Mouse (Mus musculus) kidney, embryonic 15.5 days (tissue): ENCODE measurements at regions not wholly inside any gene's neighbourhood (a gene's known extent, or its start where the extent isn't known, plus 50 kb on each side); places are given as distances from the start of the nearest gene placed in this dataset.
A peak's percentile ranks its signal among the peaks of the same experiment; 100 is the strongest.

ENCODE experiments used
- ATAC-seq: fragments of 200-750 bp; cut with Nextera tagmentation; replicated peaks from 2 replicates; pipeline ENCODE4 v1.8.0; 2017; ENCODE audit warnings: moderate TSS enrichment; ENCODE audit not compliant: low FRiP score
- H3K27ac ChIP-seq: fragments of 300-500 bp; sonication (generic); 2 replicates; pipeline ENCODE4 v1.5.1; 2015; ENCODE audit warnings: mild to moderate bottlenecking, inconsistent platforms
- H3K27me3 ChIP-seq: fragments of 300-500 bp; sonication (generic); 2 replicates; pipeline ENCODE4 v1.6.1; 2015; ENCODE audit warnings: inconsistent platforms
- H3K36me3 ChIP-seq: fragments of 300-500 bp; sonication (generic); 2 replicates; pipeline ENCODE4 v1.6.1; 2015; ENCODE audit warnings: inconsistent platforms
- H3K4me1 ChIP-seq: fragments of 300-500 bp; sonication (generic); 2 replicates; pipeline ENCODE4 v1.6.1; 2015; ENCODE audit warnings: inconsistent platforms
- H3K4me2 ChIP-seq: fragments of 300-500 bp; sonication (generic); 2 replicates; pipeline ENCODE4 v1.6.1; 2015; ENCODE audit warnings: moderate library complexity, mild to moderate bottlenecking, inconsistent platforms
- H3K4me3 ChIP-seq: fragments of 300-500 bp; sonication (generic); replicated peaks from 2 replicates; pipeline ENCODE4 v1.5.1; 2015; ENCODE audit warnings: mild to moderate bottlenecking, inconsistent platforms
- H3K9ac ChIP-seq: fragments of 300-500 bp; sonication (generic); 2 replicates; pipeline ENCODE4 v1.6.1; 2015; ENCODE audit warnings: mild to moderate bottlenecking, inconsistent platforms
- H3K9me3 ChIP-seq: fragments of 300-500 bp; sonication (generic); replicated peaks from 2 replicates; pipeline ENCODE4 v1.6.1; 2016; ENCODE audit warnings: inconsistent platforms
- whole genome bisulfite sequencing: fragments of 180-500 bp; shearing (Covaris S2); methylation state at CpG from one replicate; pipeline ENCODE4 v1.1.7; 2015; ENCODE audit warnings: mixed read lengths; 5-methylcytosine and 5-hydroxymethylcytosine counted together

DNA sequence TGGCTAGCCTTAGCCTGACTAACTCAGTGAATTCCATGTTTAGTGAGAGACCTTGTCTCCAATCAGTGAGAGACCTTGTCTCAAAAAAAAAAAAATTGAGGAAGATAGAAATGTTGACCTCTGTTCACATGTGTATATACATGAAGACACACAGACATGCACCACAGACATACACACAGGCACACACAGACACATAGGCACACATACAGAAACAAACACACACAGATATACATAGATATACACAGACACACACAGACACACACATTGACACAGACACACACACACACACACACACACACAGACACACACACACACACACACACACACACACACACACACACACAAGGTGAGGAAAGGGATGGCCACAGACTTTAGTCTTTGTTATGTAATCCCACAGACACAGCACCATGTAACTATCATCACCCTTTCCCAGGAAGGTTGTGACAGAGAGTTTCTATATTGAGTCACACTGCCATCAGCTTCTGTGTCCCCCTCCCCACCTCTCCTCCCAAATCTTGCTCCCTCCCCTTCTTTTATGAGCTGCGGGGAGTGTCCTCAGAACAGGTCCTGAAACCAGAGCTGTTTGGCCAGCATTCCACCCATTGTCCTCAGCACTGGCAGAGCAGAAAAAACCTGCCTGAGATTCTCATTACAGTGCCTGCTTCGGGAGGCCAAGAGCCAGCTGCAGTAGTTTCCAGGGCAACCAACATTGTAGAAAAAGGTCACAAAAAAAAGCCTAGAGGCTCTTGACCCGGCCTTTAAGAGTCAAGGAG is 74.0 kb downstream of the Calml3 start:
- no peak overlapping the region for H3K4me2 ChIP-seq
- 5% methylated on average over 3 of the region's 3 CpGs for WGBS
- H3K9ac ChIP-seq = no peak overlapping the region
- peak; percentile 89 for ATAC-seq
- H3K36me3 ChIP-seq = no peaks in the 10 kb centered on the region
- H3K9me3 ChIP-seq = no peaks in the 10 kb centered on the region
- H3K27ac ChIP-seq = 0 out of 2 replicates have a peak overlapping the region, but pooled peaks have one; percentile 32
- peaks cover 6% of the 10 kb centered on the region; the same call in 1 of the 2 replicates for H3K4me1 ChIP-seq
- no peak overlapping the region for H3K4me3 ChIP-seq
- no peaks in the 10 kb centered on the region for H3K27me3 ChIP-seq

GRCm38 (mm10) chr13:3728888-3729287 is 75.2 kb downstream of the Calml3 start:
- 77% methylated on average over 3 of the region's 3 CpGs for WGBS
- H3K4me3 ChIP-seq = no peak overlapping the region
- H3K27me3 ChIP-seq = no peaks in the 10 kb centered on the region
- H3K4me2 ChIP-seq = no peak overlapping the region
- H3K36me3 ChIP-seq = no peaks in the 10 kb centered on the region
- peaks cover 6% of the 10 kb centered on the region; the same call in 1 of the 2 replicates for H3K4me1 ChIP-seq
- no peak overlapping the region for H3K27ac ChIP-seq
- H3K9ac ChIP-seq = no peak overlapping the region
- no peak for ATAC-seq
- no peaks in the 10 kb centered on the region for H3K9me3 ChIP-seq

- WGBS = 32% methylated on average over 5 of the region's 5 CpGs
- Histone ChIP-seq H3K9me3 (no peaks in the 10 kb centered on the region), H3K27ac (no peak overlapping the region), H3K27me3 (no peaks in the 10 kb centered on the region), H3K9ac (no peak overlapping the region), H3K4me3 (no peak overlapping the region), H3K4me2 (no peak overlapping the region), H3K36me3 (no peaks in the 10 kb centered on the region), H3K4me1 (peaks cover 6% of the 10 kb centered on the region; the same call in 1 of the 2 replicates)
- no peak for ATAC-seq
Observed at GRCm38 (mm10) chr13:3726331-3726781, 77.8 kb downstream of the Calml3 start.

GRCm38 (mm10) chr13:3725803-3726202 is 78.3 kb downstream of the Calml3 start:
- no peak for ATAC-seq
- peaks cover 6% of the 10 kb centered on the region; the same call in 1 of the 2 replicates for H3K4me1 ChIP-seq
- H3K4me2 ChIP-seq = no peak overlapping the region
- H3K9ac ChIP-seq = no peak overlapping the region
- no peaks in the 10 kb centered on the region for H3K27me3 ChIP-seq
- 84% methylated on average over 3 of the region's 3 CpGs for WGBS
- no peak overlapping the region for H3K27ac ChIP-seq
- no peaks in the 10 kb centered on the region for H3K9me3 ChIP-seq
- H3K4me3 ChIP-seq = no peak overlapping the region
- no peaks in the 10 kb centered on the region for H3K36me3 ChIP-seq

GRCm38 (mm10) chr13:3724313-3724712 is 79.8 kb downstream of the Calml3 start:
- Histone ChIP-seq H3K4me2 (no peak overlapping the region), H3K4me3 (no peak overlapping the region), H3K36me3 (no peaks in the 10 kb centered on the region), H3K4me1 (no peaks in the 10 kb centered on the region), H3K27ac (no peak overlapping the region), H3K9me3 (no peaks in the 10 kb centered on the region), H3K27me3 (no peaks in the 10 kb centered on the region), H3K9ac (no peak overlapping the region)
- 76% methylated on average over 3 of the region's 3 CpGs for WGBS
- ATAC-seq = no peak

DNA sequence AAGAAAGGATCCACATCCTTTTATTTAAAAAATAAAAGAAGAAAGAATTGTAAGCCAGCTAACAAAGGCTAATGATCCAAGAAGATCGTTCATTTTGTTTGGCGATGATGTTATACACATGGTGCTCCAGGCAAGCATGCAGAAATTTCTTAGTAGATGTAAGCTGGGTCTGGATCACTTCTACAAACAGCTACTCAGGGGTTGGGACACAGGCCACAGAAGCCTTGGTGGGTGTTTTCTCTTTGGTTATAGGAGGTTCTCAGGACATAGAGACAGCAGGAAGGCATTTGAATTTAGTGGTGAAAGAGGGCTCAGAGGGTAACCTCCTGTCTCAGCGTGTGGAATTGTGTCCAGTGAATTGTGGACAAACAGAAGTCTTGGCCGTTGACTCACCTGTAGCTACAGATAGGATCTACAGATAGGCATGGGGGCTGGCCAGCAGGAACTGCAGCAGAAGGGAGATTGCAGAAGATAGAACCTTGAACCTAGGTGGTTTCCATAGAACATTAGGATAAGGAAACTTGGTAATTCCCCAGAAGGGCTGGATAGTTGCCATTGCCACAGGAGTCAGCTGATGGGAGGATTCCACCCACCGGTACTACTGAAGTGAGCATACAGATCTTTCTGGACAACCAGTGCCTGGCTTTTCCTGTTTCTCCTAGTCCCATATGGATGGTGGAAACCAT is 80.5 kb downstream of the Calml3 start:
- Histone ChIP-seq H3K27me3 (no peaks in the 10 kb centered on the region), H3K4me1 (no peaks in the 10 kb centered on the region), H3K4me3 (no peak overlapping the region), H3K9ac (no peak overlapping the region), H3K27ac (no peak overlapping the region), H3K4me2 (no peak overlapping the region), H3K36me3 (no peaks in the 10 kb centered on the region), H3K9me3 (no peaks in the 10 kb centered on the region)
- ATAC-seq = no peak
- 76% methylated on average over 5 of the region's 5 CpGs for WGBS

DNA sequence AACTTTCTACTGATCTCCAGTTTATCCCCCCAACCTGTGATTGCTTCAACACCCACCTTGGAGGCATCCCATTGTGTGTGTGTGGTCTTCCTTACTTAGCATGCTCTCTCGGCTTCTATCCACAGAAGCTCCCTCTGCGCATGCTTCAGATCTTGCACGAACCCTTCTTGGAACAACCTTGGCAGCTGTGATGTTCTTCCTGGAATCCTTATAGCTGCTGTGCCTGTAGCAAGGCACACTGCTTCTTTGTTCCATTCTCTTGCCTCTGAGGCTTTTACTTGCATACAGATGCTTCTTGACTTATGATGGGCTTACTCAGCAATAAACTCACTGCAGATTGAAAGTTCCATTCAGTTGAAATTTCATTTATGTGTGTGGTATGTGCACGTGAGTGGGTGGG is 81.2 kb downstream of the Asb13 start:
- no peak overlapping the region for H3K4me2 ChIP-seq
- no peak overlapping the region for H3K27ac ChIP-seq
- no peak overlapping the region for H3K4me3 ChIP-seq
- ATAC-seq = no peak
- H3K4me1 ChIP-seq = peaks cover 7% of the 10 kb centered on the region
- no peaks in the 10 kb centered on the region for H3K27me3 ChIP-seq
- H3K9ac ChIP-seq = no peak overlapping the region
- no peaks in the 10 kb centered on the region for H3K36me3 ChIP-seq
- WGBS = 87% methylated on average over 4 of the region's 4 CpGs
- no peaks in the 10 kb centered on the region for H3K9me3 ChIP-seq

- no peak overlapping the region for H3K9ac ChIP-seq
- H3K4me3 ChIP-seq = no peak overlapping the region
- peak overlapping the region; percentile 27 for H3K4me2 ChIP-seq
- H3K27me3 ChIP-seq = no peaks in the 10 kb centered on the region
- peaks cover 17% of the 10 kb centered on the region for H3K4me1 ChIP-seq
- no peaks in the 10 kb centered on the region for H3K36me3 ChIP-seq
- 17% methylated on average over 19 of the region's 19 CpGs for WGBS
- H3K9me3 ChIP-seq = no peaks in the 10 kb centered on the region
- ATAC-seq = peak; percentile 45; the same call in 1 of the 2 replicates
- H3K27ac ChIP-seq = no peak overlapping the region
Observed at GRCm38 (mm10) chr13:3712497-3713160, 78.8 kb downstream of the Asb13 start.

DNA sequence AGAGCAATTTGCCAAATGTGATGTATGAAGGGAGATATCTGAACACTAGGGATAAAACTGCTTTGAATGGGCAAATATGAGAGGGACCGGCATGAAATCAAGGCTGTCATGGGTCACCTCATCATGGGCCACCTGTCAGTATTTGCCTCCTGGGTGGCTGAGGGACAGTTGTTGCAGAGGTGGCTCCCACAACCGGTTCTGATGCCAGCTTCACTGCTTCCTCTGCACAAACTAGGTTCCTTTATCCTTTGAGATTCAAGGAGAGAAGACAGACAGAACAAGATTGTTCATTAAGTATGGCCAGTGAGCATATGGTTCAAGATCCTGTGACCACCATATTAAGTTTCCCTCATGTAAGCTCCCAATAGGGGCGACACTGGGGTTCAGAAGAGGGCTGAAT is 78.3 kb downstream of the Asb13 start:
- Histone ChIP-seq H3K9me3 (no peaks in the 10 kb centered on the region), H3K4me3 (no peak overlapping the region), H3K36me3 (no peaks in the 10 kb centered on the region), H3K4me1 (peaks cover 17% of the 10 kb centered on the region), H3K27me3 (no peaks in the 10 kb centered on the region), H3K4me2 (no peak overlapping the region), H3K27ac (no peak overlapping the region), H3K9ac (no peak overlapping the region)
- WGBS = 31% methylated on average over 3 of the region's 3 CpGs
- no peak; the same call in 1 of the 2 replicates for ATAC-seq

- ATAC-seq = no peak
- H3K36me3 ChIP-seq = no peaks in the 10 kb centered on the region
- no peak overlapping the region for H3K4me2 ChIP-seq
- no peak overlapping the region for H3K9ac ChIP-seq
- H3K4me1 ChIP-seq = peaks cover 17% of the 10 kb centered on the region
- H3K4me3 ChIP-seq = no peak overlapping the region
- no peaks in the 10 kb centered on the region for H3K9me3 ChIP-seq
- no peaks in the 10 kb centered on the region for H3K27me3 ChIP-seq
- 71% methylated on average over 7 of the region's 7 CpGs for WGBS
- H3K27ac ChIP-seq = no peak overlapping the region
Observed at GRCm38 (mm10) chr13:3709982-3710618, 76.3 kb downstream of the Asb13 start.

- no peak overlapping the region for H3K4me3 ChIP-seq
- peak; percentile 54 for ATAC-seq
- peak overlapping the region; percentile 34; the same call in 1 of the 2 replicates for H3K27ac ChIP-seq
- no peak overlapping the region for H3K9ac ChIP-seq
- peaks cover 17% of the 10 kb centered on the region for H3K4me1 ChIP-seq
- H3K4me2 ChIP-seq = peak overlapping the region; percentile 42
- no peaks in the 10 kb centered on the region for H3K27me3 ChIP-seq
- 21% methylated on average over 14 of the region's 14 CpGs for WGBS
- H3K9me3 ChIP-seq = no peaks in the 10 kb centered on the region
- H3K36me3 ChIP-seq = no peaks in the 10 kb centered on the region
Observed at GRCm38 (mm10) chr13:3708896-3709631, 75.2 kb downstream of the Asb13 start.
